Mouse (Mus musculus): ENCODE measurements around the gene Fbxl13.

Gene Fbxl13

GRCm38 (mm10) chr5:21488506-21488905 is 156.9 kb downstream of the Fbxl13 start:
- intact Hi-C loops (cut with DNase I): no loop called here

- intact Hi-C loops (cut with DNase I): no loop called here
Observed at GRCm38 (mm10) chr5:21487716-21488115, 157.7 kb downstream of the Fbxl13 start.

GRCm38 (mm10) chr5:21487306-21487705 is 158.1 kb downstream of the Fbxl13 start:
- intact Hi-C loops (cut with DNase I): no loop called here

GRCm38 (mm10) chr5:21486798-21487197 is 158.6 kb downstream of the Fbxl13 start:
- intact Hi-C loops (cut with DNase I): no loop called here

- intact Hi-C loops (cut with DNase I): no loop called here
Observed at GRCm38 (mm10) chr5:21485197-21485829, 160.1 kb downstream of the Fbxl13 start.

- intact Hi-C loops (cut with DNase I): no loop called here
Observed at GRCm38 (mm10) chr5:21483275-21483674, 162.2 kb downstream of the Fbxl13 start.

GRCm38 (mm10) chr5:21482446-21483222 is 162.8 kb downstream of the Fbxl13 start:
- intact Hi-C loops (cut with DNase I): no loop called here

GRCm38 (mm10) chr5:21481521-21481920 is 163.9 kb downstream of the Fbxl13 start:
- intact Hi-C loops (cut with DNase I): no loop called here

- intact Hi-C loops (cut with DNase I): no loop called here
Observed at GRCm38 (mm10) chr5:21479746-21480145, 165.7 kb downstream of the Fbxl13 start.

GRCm38 (mm10) chr5:21478428-21478827 is 167.0 kb downstream of the Fbxl13 start:
- intact Hi-C loops (cut with DNase I): no loop called here

- intact Hi-C loops (cut with DNase I): no loop called here
Observed at GRCm38 (mm10) chr5:21468100-21468499, 177.3 kb downstream of the Fbxl13 start.

- intact Hi-C loops (cut with DNase I): no loop called here
Observed at GRCm38 (mm10) chr5:21467387-21467786, 178.0 kb downstream of the Fbxl13 start.

- intact Hi-C loops (cut with DNase I): no loop called here
Observed at GRCm38 (mm10) chr5:21440833-21441530, 204.5 kb downstream of the Fbxl13 start.

- intact Hi-C loops (cut with DNase I): no loop called here
Observed at GRCm38 (mm10) chr5:21439446-21440110, 205.9 kb downstream of the Fbxl13 start.

- intact Hi-C loops (cut with DNase I): no loop called here
Observed at GRCm38 (mm10) chr5:21438428-21438827, 207.0 kb downstream of the Fbxl13 start.

- intact Hi-C loops (cut with DNase I): no loop called here
Observed at GRCm38 (mm10) chr5:21436471-21436975, 208.9 kb downstream of the Fbxl13 start.

GRCm38 (mm10) chr5:21434148-21434929 is 211.1 kb downstream of the Fbxl13 start:
- intact Hi-C loops (cut with DNase I): no loop called here

Measured in adrenal gland (tissue).